Mouse (Mus musculus) lung, postnatal 14 days (tissue): ENCODE data around the gene 2310022B05Rik.

Experiments used
- DNase-seq: peaks from one replicate; pipeline ENCODE4 v3.0.0; 2021

The 2310022B05Rik gene

GRCm38 (mm10) chr8:124657961-124658360 is 5.2 kb downstream of the 2310022B05Rik start:
- no peak for DNase-seq

GRCm38 (mm10) chr8:124653568-124654475 is 9.3 kb downstream of the 2310022B05Rik start:
- peak; percentile 23 for DNase-seq

- peak; percentile 28 for DNase-seq
Measured at GRCm38 (mm10) chr8:124652546-124652945, 10.6 kb downstream of the 2310022B05Rik start.

- no peak for DNase-seq
Measured at GRCm38 (mm10) chr8:124651776-124652175, 11.4 kb downstream of the 2310022B05Rik start.

- no peak for DNase-seq
Measured at GRCm38 (mm10) chr8:124648311-124648710, 14.9 kb downstream of the 2310022B05Rik start.

- DNase-seq = peak; percentile 74
Measured at GRCm38 (mm10) chr8:124643540-124644339, 19.4 kb downstream of the 2310022B05Rik start.

GRCm38 (mm10) chr8:124641599-124641998 is 21.6 kb downstream of the 2310022B05Rik start:
- DNase-seq = no peak

GRCm38 (mm10) chr8:124635247-124635502 is 28.0 kb downstream of the 2310022B05Rik start:
- DNase-seq = no peak

- DNase-seq = no peak
Measured at GRCm38 (mm10) chr8:124634411-124635246, 28.5 kb downstream of the 2310022B05Rik start.

- DNase-seq = peak; percentile 79
Measured at GRCm38 (mm10) chr8:124633001-124633703, 30.0 kb downstream of the 2310022B05Rik start.

GRCm38 (mm10) chr8:124631966-124632365 is 31.2 kb downstream of the 2310022B05Rik start:
- DNase-seq = peak; percentile 40

- DNase-seq = no peak
Measured at GRCm38 (mm10) chr8:124630891-124631290, 32.3 kb downstream of the 2310022B05Rik start.

- peak; percentile 53 for DNase-seq
Measured at GRCm38 (mm10) chr8:124630489-124630888, 32.7 kb downstream of the 2310022B05Rik start.

GRCm38 (mm10) chr8:124626251-124626650 is 36.9 kb downstream of the 2310022B05Rik start:
- DNase-seq = no peak

- no peak for DNase-seq
Measured at GRCm38 (mm10) chr8:124621255-124621654, 41.9 kb downstream of the 2310022B05Rik start.

- peak; percentile 18 for DNase-seq
Measured at GRCm38 (mm10) chr8:124618252-124618651, 44.9 kb downstream of the 2310022B05Rik start.

GRCm38 (mm10) chr8:124617266-124617869 is 45.8 kb downstream of the 2310022B05Rik start:
- peak; percentile 84 for DNase-seq

- no peak for DNase-seq
Measured at GRCm38 (mm10) chr8:124614325-124614724, 48.8 kb downstream of the 2310022B05Rik start.

- DNase-seq = no peak
Measured at GRCm38 (mm10) chr8:124608972-124609353, 54.2 kb downstream of the 2310022B05Rik start.

- DNase-seq = no peak
Measured at GRCm38 (mm10) chr8:124608239-124608971, 54.8 kb downstream of the 2310022B05Rik start.

- DNase-seq = no peak
Measured at GRCm38 (mm10) chr8:124604066-124604465, 59.1 kb downstream of the 2310022B05Rik start.
